Mouse (Mus musculus) right cerebral cortex, postnatal 4 days (tissue): ENCODE data around the gene H2-D1.
"Not testable (repeated sequence)": the region's sequence is repeated elsewhere in the genome, so short reads cannot be mapped to it uniquely, and the experiment has no call there.

Source experiments
- DNase-seq: peaks from one replicate; pipeline ENCODE4 v3.0.0-alpha.2; 2022

H2-D1 gene

DNA sequence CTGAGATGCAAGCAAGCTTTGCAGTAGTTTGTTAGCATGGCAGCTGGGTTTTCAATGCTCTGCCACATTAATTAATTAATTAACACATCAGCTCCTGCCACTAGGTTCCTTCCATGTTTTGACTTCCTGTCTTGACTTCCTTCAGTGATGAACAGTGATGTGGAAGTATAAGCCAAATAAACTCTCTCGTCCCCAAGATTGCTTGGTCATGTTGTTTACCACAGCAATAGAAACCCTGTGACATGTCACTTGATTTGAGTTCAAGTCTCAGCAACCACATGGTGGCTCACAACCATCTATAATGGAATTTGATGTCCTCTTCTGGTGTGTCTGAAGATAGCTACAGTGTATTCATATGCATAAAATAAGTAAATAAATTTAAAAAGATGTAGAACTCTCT, 5.2 kb upstream of the H2-D1 start:
- no peak for DNase-seq

DNA sequence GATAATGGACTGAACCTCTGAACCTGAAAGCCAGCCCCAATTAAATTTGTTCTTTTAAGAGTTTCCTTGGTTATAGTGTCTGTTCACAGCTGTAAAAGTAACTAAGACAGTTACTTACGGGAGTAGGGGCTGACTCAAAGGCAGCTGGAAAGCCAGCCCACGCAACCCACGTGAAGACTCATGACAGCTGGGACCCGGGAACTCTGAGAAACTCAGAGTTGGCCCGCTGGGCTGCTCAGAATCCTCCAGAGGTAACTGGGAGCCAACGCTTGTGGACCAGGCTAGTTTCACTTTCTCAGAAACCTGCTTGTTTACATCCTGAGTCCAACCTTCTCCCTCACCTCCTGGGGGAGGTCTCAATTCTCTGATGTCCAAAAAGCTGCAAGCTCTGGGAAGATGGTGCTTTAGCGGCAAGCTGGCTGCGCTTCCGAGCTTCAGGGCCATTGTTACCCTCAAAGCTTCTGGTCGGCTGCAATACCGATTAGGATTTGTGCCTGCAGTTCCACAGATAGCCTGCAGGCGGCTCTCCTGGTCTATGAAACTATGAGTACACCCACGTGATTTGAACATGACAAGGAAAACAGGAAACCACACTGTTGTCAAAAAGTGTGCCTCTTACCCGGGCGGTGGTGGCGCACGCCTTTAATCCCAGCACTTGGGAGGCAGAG, 4.6 kb upstream of the H2-D1 start:
- DNase-seq: peak; percentile 90

DNA sequence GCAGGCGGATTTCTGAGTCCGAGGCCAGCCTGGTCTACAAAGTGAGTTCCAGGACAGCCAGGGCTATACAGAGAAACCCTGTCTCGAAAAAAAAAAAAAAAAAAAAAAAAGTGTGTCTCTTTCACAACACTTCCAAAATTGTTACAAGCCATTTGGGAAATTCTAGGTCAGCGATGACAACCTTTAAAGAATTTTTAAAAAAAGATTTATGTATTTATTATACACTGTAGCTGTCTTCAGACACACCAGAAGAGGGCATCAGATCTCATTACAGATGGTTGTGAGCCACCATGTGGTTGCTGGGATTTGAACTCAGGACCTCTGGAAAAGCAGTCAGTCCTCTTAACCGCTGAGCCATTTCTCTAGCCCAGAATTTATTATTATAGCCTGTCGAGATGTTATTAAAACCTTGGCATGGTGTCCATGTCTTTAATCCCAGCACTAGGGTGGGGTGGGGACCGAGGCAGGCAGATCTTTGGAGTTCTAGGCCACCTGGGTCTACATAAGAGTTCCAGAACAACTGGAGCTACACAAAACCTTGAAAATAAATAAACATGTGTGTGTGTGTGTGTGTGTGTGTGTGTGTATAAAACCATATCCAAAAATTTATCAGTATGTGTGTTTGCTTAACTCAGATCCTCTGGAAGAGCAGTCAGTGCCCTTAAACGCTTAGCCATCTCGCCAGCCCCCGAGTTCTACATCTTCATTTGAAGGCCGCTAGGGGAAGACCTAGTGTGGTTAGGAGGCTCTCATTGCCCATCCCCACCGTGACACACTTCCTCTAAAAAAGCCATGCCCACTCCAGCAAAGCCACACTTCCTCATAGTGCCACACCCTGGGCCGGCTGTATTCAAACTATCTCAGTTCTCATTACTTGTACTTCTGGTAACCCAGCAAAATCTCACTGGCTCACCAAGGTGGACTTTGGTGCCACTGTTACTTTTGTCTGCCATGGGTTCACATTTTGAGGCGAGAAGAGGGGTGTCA, 3.7 kb upstream of the H2-D1 start:
- no peak for DNase-seq

DNA sequence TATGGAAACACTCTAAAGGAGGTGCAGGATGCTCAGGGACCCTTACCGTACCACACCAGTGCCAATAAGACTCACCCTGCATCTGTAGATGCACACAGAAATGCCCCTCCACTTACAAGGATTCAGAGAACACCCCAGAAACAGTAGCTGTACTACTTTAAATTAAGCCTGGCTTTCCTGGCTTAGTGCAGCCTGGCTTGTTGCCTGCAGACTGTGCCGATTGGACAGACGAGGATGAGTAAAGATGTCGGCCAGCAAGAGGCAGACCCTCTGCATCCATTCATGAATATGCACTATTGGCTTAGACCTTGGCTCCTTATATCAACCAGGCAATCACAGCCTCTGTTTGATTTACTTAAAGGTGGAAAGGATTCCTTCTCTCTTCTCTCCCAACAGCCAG, 2.9 kb upstream of the H2-D1 start:
- DNase-seq: no peak

DNA sequence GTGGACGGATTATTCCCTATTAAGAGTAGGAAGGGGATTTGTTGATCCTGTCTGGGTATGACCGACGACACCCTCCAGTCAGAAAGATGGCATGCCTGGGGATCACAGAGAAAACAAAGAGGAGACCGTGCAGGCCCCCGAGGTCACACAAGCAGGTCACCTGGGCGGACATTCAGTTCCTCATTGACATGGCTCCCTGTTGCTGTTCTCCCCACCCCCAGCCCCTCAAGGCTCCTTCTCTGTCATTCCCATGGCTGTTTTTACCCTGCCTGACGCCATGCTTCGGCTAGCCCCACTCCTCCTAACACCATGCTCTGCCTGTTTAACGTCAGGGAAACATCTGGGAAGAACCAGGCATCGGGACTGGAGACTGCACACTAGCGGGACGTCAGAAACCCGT, 879 bp upstream of the H2-D1 start:
- no peak for DNase-seq

DNA sequence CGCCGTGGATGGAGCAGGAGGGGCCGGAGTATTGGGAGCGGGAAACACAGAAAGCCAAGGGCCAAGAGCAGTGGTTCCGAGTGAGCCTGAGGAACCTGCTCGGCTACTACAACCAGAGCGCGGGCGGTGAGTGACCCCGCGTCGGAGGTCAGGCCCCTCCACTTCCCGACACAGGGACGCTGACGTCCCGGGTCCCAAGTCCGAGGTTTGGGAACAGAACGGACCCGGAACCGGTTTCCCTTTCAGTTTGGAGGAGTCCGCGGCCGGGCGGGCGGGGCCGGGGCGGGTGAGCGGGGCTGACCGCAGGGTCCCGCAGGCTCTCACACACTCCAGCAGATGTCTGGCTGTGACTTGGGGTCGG, 973 bp downstream of the H2-D1 start:
- no peak for DNase-seq

DNA sequence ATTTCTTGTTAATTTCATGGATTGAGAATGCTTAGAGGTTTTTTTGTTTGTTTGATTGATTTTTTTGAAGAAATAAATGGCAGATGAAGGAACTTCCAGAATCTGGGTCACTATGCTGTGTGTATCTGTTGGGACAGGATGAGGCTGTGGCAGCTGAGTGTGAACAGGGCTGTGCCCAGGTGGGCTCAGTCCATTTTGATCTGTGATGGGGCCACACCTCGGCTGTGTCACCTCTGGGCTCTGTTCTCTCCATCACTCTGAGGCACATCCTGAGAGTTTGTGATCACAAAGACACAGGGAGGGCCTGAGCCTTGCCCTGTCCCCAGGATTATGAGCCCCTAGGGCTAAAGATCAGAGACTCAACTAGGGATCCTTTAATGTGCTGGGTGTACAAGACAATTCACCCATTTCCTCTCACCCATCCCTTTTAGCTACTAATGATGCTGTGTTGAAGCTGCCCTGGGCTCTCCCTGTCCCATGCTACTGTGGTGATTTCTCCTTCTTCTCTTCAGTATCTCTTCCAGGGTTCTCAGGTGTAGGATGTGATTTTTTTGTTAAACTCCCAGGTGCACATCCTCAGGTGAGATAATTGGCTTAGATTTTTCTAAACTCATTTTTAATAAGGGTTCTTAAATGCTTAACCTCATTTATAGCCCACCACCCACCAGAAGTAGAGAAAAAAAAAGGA, 5.0 kb downstream of the H2-D1 start:
- no peak for DNase-seq

DNA sequence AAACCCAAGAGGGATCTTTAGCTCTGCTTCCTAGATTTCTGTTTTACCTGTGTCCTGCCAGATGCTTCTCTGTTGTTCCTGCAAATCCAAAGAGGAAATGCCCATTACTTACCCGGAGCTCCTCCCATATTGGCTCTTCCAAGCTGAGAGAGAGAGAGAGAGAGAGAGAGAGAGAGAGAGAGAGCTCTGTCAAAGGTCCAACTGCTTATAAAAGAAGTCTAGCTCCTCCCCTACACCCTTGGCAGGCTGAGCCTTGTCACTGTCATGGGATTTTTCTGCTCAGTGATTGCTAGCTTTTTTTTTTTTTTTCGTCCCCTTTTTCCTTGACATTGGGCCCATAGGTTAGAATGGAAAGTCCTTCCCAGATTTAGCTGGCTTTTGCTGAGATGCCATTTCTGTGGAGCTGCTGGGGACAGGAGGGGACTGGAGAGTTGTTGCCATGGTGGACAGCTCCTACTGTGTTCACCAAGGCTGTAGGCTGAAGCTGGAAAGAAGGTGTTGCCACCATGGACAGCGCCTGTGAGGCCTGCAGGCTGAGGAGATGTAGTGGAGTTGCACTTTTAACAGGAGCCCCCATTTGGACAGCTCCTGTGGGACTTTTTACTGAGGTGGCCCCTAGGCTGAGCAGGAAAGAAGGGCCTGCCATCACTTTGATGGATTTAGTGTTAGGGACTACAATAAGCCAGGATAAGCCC, 7.3 kb downstream of the H2-D1 start:
- DNase-seq: no peak

DNA sequence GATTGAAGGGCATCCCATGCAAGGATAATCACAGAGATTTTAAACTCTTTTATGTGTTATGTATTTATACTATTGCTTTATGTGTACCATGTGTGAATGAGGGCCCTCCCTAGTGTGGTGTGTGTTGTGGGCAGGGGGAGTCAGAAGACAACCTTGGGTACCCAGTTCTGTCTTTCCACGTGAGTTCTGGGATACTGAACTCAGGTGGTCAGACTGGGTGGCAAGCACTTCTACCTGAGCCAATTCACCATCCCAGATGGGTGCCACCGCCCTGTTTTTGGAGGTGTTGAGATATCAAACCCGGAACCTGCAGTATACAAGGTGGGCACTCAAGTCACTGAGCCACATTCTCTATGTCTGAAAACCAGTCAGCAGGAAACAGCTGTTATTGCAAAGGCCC, 9.7 kb downstream of the H2-D1 start:
- DNase-seq: no peak

DNA sequence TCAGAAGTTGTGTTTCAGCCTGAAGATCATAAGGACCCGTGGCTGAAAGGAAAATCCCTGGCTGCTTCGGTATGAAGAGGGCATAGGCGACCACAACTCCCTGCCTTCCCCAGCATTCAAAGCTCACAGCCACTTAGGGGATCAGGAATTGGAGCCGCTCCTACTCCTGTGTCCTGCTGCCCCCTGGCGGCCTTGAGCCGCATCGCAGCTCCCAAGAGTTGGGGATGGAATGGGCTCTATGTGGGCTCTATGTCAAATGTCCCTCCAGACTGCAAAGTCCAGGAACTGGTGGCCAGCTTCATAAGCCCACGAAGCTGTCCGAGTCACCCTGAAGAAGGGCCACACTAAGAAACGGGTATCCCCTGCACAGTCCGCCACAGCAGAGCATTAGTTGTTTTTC, 12.2 kb downstream of the H2-D1 start:
- DNase-seq: peak; percentile 94

DNA sequence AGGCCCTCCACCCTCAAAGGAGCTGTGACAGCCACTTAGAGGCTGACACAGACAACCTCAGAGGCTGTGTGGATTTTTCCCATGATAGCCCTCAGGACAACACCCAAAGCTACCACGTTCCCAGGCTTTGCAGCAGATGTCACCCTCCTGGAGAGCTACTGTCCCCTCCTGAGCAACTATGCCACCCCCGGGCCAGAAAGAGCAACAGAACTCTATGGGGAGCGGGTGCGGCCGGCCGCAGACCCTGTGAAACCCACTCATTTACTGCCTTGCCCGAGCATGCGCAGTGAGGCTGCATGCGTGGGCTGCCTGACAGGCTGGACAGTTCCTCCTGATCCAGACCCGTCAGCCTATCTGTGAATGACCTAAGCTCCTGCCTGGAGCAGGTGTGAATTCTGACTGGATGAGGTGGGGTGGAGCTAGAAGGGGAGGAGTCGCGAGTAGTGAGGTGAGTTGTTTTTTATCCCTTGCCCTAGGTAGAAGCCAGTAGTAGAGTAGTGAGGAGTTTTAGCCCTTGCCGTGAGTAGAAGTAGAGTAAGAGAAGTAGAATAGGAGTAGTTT, 13.9 kb downstream of the H2-D1 start:
- no peak for DNase-seq

DNA sequence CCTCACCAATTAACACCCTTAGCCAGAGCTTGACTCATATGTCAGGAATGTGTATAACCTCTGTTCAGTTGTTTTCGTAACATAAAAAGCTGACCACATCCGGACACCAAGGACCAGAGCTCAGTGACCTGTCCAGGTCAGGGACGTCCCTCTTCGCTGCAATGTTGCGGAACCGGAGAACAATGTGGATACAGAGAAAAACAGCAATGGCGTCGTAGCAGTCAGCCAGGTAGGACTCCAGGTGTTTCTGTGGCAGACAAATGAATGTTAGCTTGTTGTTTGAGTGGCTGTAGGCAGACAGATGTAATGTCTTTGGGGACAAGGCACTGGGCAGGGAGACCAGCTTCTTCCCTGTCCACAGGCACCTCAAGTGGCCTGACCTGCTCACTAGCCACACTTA, 15.5 kb downstream of the H2-D1 start:
- no peak for DNase-seq

DNA sequence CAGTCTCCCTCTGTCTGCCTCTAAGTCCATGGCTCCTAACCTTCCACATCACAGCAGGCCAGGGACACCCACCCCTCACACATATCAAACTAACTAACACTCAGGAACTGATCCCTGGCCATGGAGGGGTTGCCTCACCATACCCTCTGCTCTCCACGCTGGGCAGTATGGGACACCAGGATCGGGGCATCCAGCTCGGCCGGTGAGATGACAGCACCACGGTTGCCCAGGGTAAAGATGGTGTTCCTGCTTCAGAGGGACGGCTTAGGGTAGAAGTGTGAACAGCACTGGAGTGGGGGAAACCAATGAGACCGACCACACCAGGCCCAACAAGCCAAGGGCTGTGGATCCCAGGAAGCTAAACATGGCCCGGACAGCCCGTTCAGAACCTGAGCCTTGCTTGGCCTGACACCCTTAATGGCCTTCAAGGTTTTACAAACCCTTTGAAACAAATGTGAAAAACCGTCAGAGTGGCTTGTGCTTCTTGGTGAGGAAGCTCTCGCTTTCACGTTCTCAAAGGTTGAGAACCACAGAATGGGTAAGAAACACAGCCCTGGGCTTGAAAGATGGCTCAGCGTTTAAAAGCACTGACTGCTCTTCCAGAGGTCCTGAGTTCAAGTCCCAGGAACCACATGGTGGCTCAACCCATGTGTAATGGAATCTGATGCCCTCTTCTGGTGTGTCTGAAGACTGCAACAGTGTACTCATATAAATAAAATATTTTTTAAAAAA, 16.6 kb downstream of the H2-D1 start:
- no peak for DNase-seq

DNA sequence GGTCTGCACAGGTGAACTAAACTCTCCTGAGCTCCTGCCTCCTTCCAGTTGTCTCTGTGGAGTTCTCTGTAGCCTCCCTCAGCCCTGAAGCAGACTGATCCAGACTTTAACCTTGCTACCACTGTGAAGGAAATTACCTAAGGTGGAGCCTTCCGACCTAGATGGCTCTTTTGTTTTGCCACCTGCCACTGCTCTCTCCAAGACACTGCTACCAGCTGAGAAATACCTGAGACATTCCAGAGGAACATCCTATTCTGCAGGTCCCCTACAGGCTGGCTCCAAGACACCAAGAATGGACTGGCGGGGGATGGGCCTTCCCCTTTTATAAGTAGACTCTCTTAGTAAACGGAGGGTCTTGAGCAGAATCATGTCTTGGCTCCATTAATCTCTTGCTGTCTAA, 17.7 kb downstream of the H2-D1 start:
- no peak for DNase-seq

DNA sequence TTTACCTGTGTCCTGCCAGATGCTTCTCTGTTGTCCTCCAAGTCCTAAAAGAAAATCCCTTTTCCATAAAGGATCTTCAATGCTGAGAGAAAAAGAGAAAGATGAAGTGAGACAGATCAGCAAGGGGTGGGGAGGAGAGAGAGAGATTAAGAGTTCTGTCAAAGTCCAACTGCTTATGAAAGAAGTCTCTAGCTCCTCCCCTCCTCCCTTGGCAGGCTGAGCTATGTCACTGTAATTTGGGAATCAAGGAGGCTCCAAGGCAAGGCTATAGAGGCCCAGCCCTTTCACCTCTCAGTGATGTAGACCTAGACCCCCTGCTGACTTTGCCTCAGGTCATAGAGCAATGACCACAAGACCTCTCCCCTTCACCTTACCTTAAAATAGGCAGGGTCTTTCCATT, 22.9 kb downstream of the H2-D1 start:
- DNase-seq: no peak

DNA sequence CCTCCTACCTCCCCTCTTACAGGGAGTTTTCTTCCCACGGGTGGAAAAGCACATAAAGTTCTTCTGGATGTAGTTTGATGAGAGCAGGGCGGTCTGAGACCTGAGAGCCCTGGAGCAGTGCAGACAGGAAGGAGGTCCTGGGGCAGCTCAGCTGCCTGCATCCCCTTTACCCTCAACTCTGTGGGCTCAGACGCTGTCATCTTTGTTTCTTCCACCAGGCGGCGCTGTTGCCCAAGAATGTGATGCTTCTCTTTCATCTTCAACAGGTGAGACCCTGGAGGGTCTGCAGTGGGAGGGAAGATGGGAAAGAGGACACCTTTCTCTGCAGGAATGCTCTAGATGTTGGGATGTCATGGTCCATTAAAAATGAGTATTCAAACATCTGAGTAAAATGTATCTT, 33.3 kb downstream of the H2-D1 start:
- peak; percentile 72 for DNase-seq

DNA sequence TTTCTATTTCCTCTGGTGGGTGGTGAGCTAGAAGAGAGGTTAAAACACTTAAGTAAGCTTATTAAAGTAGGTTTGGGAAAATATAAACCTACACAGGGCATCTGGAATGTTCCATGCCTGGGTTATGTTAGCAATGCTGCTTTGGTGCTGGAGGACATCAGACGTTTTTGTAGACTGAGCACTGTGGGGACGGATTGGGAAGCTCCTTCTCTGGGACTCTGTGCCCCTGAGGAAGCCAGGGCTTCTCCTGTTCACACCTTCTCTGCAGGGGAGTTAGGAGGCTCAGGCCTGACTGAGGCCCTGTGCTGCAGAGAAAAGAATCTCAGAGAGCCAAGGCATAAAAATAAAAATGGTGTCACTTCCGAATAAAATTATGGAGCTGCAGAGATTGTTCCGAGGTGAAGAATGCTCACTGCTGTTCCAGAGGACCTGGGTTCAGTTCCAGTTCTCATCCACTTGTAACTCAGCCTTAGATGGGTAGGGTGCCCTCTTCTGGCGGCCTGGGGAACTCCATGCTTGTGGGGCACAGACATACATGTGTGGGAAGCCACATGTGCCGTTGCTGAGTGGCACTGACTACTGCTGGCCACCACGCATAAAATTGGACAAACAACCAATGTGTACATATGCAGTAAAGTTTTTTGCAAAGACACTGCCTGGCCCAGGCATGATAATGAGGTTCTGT, 37.9 kb downstream of the H2-D1 start:
- not testable (repeated sequence) for DNase-seq

DNA sequence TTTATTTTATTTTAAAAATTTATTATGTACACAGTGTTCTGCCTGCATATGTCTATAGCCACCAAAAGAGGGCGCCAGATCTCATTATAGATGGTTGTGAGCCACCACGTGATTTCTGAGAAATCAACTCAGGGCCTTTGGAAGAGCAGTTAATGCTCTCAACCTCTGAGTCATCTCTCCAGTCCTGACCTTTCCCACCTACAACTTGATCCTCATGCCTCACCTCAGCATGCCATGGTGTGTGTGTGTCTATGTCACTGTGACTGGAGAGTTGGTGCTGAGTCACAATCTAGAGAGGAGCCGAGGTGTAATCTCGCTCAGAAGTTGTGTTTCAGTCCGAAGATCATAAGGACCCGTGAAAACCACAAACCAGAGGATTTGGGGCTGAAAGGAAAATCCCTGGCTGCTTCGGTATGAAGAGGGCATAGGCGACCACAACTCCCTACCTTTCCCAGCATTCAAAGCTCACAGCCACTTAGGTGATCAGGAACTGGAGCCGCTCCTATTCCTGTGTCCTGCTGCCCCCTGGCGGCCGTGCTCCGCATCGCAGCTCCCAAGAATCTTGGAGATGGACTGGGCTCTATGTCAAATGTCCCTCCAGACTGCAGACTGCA, 39.2 kb downstream of the H2-D1 start:
- DNase-seq: peak; percentile 98

DNA sequence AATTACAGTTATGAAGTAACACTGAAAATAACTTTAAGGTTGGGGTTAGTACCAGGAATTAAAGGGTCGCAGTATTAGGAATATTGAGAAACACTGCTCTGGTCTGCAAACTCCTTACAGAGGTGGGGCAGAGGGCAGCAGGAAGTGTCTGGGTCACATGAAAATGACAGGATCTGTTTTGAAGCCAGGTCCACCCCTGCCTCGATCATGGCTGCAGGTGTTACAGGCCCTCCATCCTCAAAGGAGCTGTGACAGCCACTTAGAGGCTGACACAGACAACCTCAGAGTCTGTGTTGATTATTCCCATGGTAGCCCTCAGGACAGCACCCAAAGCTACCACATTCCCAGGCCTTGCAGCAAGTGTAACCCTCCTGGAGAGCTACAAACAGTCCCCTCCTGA, 40.7 kb downstream of the H2-D1 start:
- DNase-seq: no peak

DNA sequence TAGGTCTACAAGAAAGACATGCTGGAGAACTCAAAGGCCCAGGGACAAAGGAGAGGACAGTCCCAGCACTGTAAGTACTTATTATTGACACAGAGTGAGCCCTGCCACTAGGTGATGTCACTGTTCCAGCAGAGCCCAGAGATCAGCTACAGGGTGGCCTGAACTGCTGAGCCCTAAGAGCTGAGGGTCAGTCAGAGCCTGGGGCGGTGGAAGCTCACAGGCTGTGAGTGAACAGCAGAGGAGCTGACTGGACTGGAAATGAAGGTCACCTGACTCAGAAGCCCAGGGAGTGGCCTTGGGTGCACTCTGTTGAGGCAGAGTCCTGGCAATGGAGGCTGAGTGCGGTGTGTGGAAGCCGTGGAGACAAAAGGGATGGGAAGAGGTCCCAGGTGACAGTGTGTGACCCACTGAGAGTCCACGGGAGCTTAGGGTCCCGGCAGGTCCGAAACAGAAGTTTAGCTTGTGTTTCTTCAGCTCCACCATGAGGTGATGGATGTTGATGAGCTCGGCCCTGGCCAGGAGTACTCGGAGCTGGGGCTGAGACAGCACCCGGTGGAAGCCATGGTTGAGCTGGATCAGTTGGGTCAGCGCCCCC, 41.3 kb downstream of the H2-D1 start:
- no peak for DNase-seq

DNA sequence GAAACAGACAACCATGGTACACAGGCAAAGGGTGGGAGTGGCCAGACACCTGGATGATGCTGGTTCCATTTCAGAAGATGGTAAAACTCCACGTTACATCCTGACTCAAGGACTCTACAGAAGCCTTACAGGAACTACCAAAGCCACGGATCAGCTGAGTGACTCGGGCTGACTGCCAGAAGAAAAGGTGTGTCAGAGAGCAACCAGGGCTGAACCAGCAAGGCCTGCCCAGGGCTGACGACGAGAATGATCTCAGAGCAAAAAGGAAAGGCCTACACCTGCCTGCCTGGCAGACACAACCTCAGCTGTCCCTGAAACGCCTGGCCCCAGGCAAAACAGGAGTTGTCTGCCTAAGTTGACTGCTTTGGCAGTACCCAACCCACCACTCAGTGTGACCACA, 41.9 kb downstream of the H2-D1 start:
- no peak for DNase-seq
